Mouse (Mus musculus): ENCODE measurements around the gene Taar7b. TPM values are rescaled to one million over a fixed set of nuclear protein-coding genes. Genes with fewer than 3 reads are reported as not detected.

Gene Taar7b
- total and polyA plus RNA-seq, 3 experiments = not detected

GRCm38 (mm10) chr10:23970656-23971165 lies 29.0 kb upstream of the Taar7b start, which contains the start of gene Taar5:
TSS of gene Taar5 (plus strand) at chr10:23970706.
- no peak within 1 kb of the TSS for H3K27ac ChIP-seq (ENCODE audit: control insufficient read depth, low read depth, low read length)
- H3K36me3 ChIP-seq (ENCODE audit: control insufficient read depth in 1 of 2, insufficient read depth in 2 of 2, low read length in 2 of 2) = no peaks in the 10 kb centered on the region
- no peaks in the 10 kb centered on the region for H3K79me2 ChIP-seq (ENCODE audit: control insufficient read depth, insufficient read depth, low read length, poor library complexity)
- DNase-seq (ENCODE audit: low read depth, low spot score) = no peak
- H3K4me1 ChIP-seq (ENCODE audit: control insufficient read depth in 1 of 2, insufficient read depth in 2 of 2, low read length in 2 of 2) = no peaks in the 10 kb centered on the region
- TF ChIP-seq MAFK (IDR thresholded peaks at IDR 0.05; ENCODE audit: borderline replicate concordance, low read depth, low read length) (no peak), UBTF (IDR thresholded peaks at IDR 0.05; ENCODE audit: borderline replicate concordance, insufficient read depth, low read depth, low read length) (no peak), MAZ (IDR thresholded peaks at IDR 0.05; ENCODE audit: low read depth, low read length) (no peak), SMC3 (IDR thresholded peaks at IDR 0.05; ENCODE audit: low read depth, low read length) (no peak), MYB (IDR thresholded peaks at IDR 0.05; ENCODE audit: low read depth, low read length) (no peak), ZMIZ1 (IDR thresholded peaks at IDR 0.05; ENCODE audit: low read depth, low read length) (no peak)
- no peaks in the 10 kb centered on the region for H3K9me3 ChIP-seq (replicated peaks; ENCODE audit: insufficient read depth, low read length)
- H3K27me3 ChIP-seq (ENCODE audit: control insufficient read depth in 1 of 2, insufficient read depth in 2 of 2, low read length in 2 of 2) = peaks cover 8 to 10% of the 10 kb centered on the region in 2 experiments
- no peak within 1 kb of the TSS for H3K4me3 ChIP-seq (ENCODE audit: control insufficient read depth in 1 of 2, insufficient read depth in 1 of 2, low read depth in 2 of 2, low read length in 2 of 2)
- H3K9ac ChIP-seq (ENCODE audit: control insufficient read depth, low read depth, low read length, poor library complexity, severe bottlenecking) = no peak within 1 kb of the TSS

GRCm38 (mm10) chr10:23971256-23971655 lies 28.5 kb upstream of the Taar7b start:
- Histone ChIP-seq H3K36me3 (ENCODE audit: control insufficient read depth in 1 of 2, insufficient read depth in 2 of 2, low read length in 2 of 2) (no peaks in the 10 kb centered on the region), H3K79me2 (ENCODE audit: control insufficient read depth, insufficient read depth, low read length, poor library complexity) (no peaks in the 10 kb centered on the region), H3K4me1 (ENCODE audit: control insufficient read depth in 1 of 2, insufficient read depth in 2 of 2, low read length in 2 of 2) (no peaks in the 10 kb centered on the region), H3K4me3 (ENCODE audit: control insufficient read depth in 1 of 2, insufficient read depth in 1 of 2, low read depth in 2 of 2, low read length in 2 of 2) (no peak overlapping the region), H3K9ac (ENCODE audit: control insufficient read depth, low read depth, low read length, poor library complexity, severe bottlenecking) (no peak overlapping the region), H3K27ac (ENCODE audit: control insufficient read depth, low read depth, low read length) (no peak overlapping the region), H3K9me3 (replicated peaks; ENCODE audit: insufficient read depth, low read length) (no peaks in the 10 kb centered on the region), H3K27me3 (ENCODE audit: control insufficient read depth in 1 of 2, insufficient read depth in 2 of 2, low read length in 2 of 2) (peaks cover 8 to 10% of the 10 kb centered on the region in 2 experiments)
- DNase-seq (ENCODE audit: low read depth, low spot score) = no peak
- TF ChIP-seq CTCF (IDR thresholded peaks at IDR 0.05 in 2 of 3, conservative IDR thresholded peaks at IDR 0.05 in 1 of 3; ENCODE audit: control insufficient read depth in 1 of 3, insufficient read depth in 1 of 3, low read depth in 2 of 3, low read length in 3 of 3, poor library complexity in 1 of 3, severe bottlenecking in 1 of 3) = no peak
- TF ChIP-seq E2F4 (IDR thresholded peaks at IDR 0.05; ENCODE audit: borderline replicate concordance, low read depth, low read length) = no peak
- no peak for TF ChIP-seq ZC3H11A (IDR thresholded peaks at IDR 0.05; ENCODE audit: low read depth, low read length)
- TF ChIP-seq MXI1 (IDR thresholded peaks at IDR 0.05; ENCODE audit: low read depth, low read length) = no peak
- TF ChIP-seq ETS1 (IDR thresholded peaks at IDR 0.05; ENCODE audit: low read depth, low read length) = no peak
- no peak for TF ChIP-seq TAL1 (IDR thresholded peaks at IDR 0.05; ENCODE audit: low read length)
- no peak for TF ChIP-seq CHD1 (IDR thresholded peaks at IDR 0.05; ENCODE audit: low read depth, low read length)
- no peak for TF ChIP-seq MAFK (IDR thresholded peaks at IDR 0.05; ENCODE audit: borderline replicate concordance, low read depth, low read length)
- no peak for TF ChIP-seq HCFC1 (IDR thresholded peaks at IDR 0.05; ENCODE audit: low read depth, low read length)
- TF ChIP-seq ZMIZ1 (IDR thresholded peaks at IDR 0.05; ENCODE audit: low read depth, low read length) = no peak

- no peaks in the 10 kb centered on the region for H3K4me1 ChIP-seq (ENCODE audit: control insufficient read depth in 1 of 2, insufficient read depth in 2 of 2, low read length in 2 of 2)
- no peak overlapping the region for H3K9ac ChIP-seq (ENCODE audit: control insufficient read depth, low read depth, low read length, poor library complexity, severe bottlenecking)
- TF ChIP-seq EP300 (IDR thresholded peaks at IDR 0.05; ENCODE audit: low read depth in 1 of 2, low read length in 2 of 2) = no peak
- no peak for TF ChIP-seq HCFC1 (IDR thresholded peaks at IDR 0.05; ENCODE audit: low read depth, low read length)
- TF ChIP-seq GABPA (IDR thresholded peaks at IDR 0.05; ENCODE audit: low read depth, low read length) = no peak
- TF ChIP-seq CTCF (IDR thresholded peaks at IDR 0.05 in 2 of 3, conservative IDR thresholded peaks at IDR 0.05 in 1 of 3; ENCODE audit: control insufficient read depth in 1 of 3, insufficient read depth in 1 of 3, low read depth in 2 of 3, low read length in 3 of 3, poor library complexity in 1 of 3, severe bottlenecking in 1 of 3) = no peak
- no peak for TF ChIP-seq TCF12 (IDR thresholded peaks at IDR 0.05; ENCODE audit: low read depth, low read length)
- TF ChIP-seq USF2 (IDR thresholded peaks at IDR 0.05; ENCODE audit: borderline replicate concordance in 1 of 2, insufficient read depth in 1 of 2, low read depth in 1 of 2, low read length in 2 of 2) = no peak
- TF ChIP-seq POLR2AphosphoS5 (IDR thresholded peaks at IDR 0.05; ENCODE audit: borderline replicate concordance, low read depth, low read length) = no peak
- no peak for TF ChIP-seq ZNF384 (IDR thresholded peaks at IDR 0.05; ENCODE audit: low read depth, low read length)
- no peak for TF ChIP-seq JUND (IDR thresholded peaks at IDR 0.05; ENCODE audit: low read depth, low read length)
- TF ChIP-seq GATA1 (IDR thresholded peaks at IDR 0.05; ENCODE audit: low read depth, low read length) = no peak
- TF ChIP-seq UBTF (IDR thresholded peaks at IDR 0.05; ENCODE audit: borderline replicate concordance, insufficient read depth, low read depth, low read length) = no peak
- no peak for TF ChIP-seq KAT2A (conservative IDR thresholded peaks at IDR 0.05; ENCODE audit: low read depth, low read length)
- no peak for TF ChIP-seq MXI1 (IDR thresholded peaks at IDR 0.05; ENCODE audit: low read depth, low read length)
- TF ChIP-seq NRF1 (IDR thresholded peaks at IDR 0.05; ENCODE audit: insufficient read depth, low read depth, low read length, poor library complexity, severe bottlenecking) = no peak
Observed at GRCm38 (mm10) chr10:23977958-23978357, 21.8 kb upstream of the Taar7b start.

More at GRCm38 (mm10) chr10:23977958-23978357, 21.8 kb upstream of the Taar7b start:
- H3K27me3 ChIP-seq (ENCODE audit: control insufficient read depth in 1 of 2, insufficient read depth in 2 of 2, low read length in 2 of 2) = no peaks in the 10 kb centered on the region; a peak in 1 of 4 replicates
- H3K4me3 ChIP-seq (ENCODE audit: control insufficient read depth in 1 of 2, insufficient read depth in 1 of 2, low read depth in 2 of 2, low read length in 2 of 2) = no peak overlapping the region
- DNase-seq (ENCODE audit: low read depth, low spot score) = no peak
- H3K36me3 ChIP-seq (ENCODE audit: control insufficient read depth in 1 of 2, insufficient read depth in 2 of 2, low read length in 2 of 2) = no peaks in the 10 kb centered on the region
- no peak overlapping the region for H3K27ac ChIP-seq (ENCODE audit: control insufficient read depth, low read depth, low read length)
- no peaks in the 10 kb centered on the region for H3K79me2 ChIP-seq (ENCODE audit: control insufficient read depth, insufficient read depth, low read length, poor library complexity)
- H3K9me3 ChIP-seq (replicated peaks; ENCODE audit: insufficient read depth, low read length) = no peaks in the 10 kb centered on the region
